Mouse (Mus musculus): ENCODE measurements around the gene Abcc4.

Abcc4 gene

DNA sequence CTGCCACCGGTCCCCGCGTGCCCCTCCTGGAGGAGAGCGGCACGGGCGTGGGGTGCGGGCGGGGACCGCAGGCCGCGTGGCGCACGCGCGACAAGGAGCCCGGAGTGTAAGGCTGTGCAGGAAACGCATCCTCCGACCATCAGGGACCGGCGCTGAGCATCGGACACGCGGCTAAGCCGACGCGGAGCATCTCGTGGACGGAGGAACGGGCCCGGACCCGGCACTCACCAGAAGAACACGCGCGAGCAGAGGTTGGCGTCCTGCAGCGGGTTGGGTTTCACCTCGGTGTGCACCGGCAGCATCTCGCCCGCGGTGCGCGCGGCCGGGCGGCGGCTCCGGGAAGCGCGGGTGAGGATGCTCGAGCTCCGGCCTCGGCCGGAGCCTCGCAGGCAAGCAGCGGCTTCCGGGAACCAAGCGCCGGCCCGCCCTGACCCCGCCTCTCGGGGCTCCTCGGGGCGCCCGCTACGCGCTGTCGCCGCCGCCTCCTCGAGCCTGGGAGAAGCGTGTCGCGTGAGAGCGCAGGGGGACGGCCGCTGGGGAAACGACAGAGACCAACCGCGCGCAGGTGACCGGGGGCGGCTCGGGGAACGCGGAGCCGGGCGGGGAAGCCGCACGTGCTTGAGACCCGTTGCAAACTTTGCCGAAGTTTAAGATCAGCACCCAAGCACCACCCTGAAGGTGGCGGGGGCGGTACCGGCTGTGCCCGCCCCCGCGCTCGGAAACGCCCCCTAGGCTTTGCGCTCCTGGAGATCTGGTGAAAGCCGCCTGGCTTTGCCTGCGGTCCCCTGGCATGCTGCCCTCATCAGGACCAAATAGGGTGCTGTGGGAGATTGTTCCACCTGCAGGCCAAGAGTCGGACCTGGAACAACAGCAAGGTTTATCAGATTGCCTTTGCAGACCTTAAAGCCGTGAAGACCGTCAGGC is at the start of gene Abcc4:
Gene Abcc4 (minus strand): TSS at position 412 of the 924 bp plus-strand sequence.
- DNase-seq (ENCODE audit: low spot score) = peak; percentile 77

GRCm38 (mm10) chr14:118751193-118751753 is 45.3 kb upstream of the Abcc4 start:
- DNase-seq (ENCODE audit: low spot score) = no peak

- DNase-seq (ENCODE audit: low spot score) = peak; percentile 70
Observed at GRCm38 (mm10) chr14:118750505-118751192, 44.6 kb upstream of the Abcc4 start.

GRCm38 (mm10) chr14:118749715-118750114 is 43.7 kb upstream of the Abcc4 start:
- DNase-seq (ENCODE audit: low spot score) = no peak

DNA sequence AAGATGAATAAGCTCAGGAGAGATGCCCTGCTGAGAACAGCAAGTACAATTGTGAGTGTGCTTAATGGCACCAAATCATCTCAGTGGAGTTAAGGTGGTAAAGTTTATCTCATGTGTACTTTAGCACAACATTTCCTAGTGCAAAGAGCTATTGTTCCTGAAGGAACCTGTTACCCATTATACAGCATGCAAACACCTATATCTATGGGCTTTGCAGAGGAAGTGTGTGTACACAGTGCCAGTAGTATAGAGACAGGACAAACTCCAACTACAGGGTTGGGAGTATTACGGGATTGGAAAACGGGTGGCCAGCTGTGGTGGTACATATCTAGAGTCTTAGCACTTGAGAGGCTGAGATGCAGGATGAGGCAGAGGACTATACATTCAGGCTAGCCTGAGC is 43.0 kb upstream of the Abcc4 start:
- no peak for DNase-seq (ENCODE audit: low spot score)

GRCm38 (mm10) chr14:118742862-118743261 is 36.8 kb upstream of the Abcc4 start:
- DNase-seq (ENCODE audit: low spot score) = no peak

GRCm38 (mm10) chr14:118741780-118742179 is 35.8 kb upstream of the Abcc4 start:
- no peak for DNase-seq (ENCODE audit: low spot score)

DNA sequence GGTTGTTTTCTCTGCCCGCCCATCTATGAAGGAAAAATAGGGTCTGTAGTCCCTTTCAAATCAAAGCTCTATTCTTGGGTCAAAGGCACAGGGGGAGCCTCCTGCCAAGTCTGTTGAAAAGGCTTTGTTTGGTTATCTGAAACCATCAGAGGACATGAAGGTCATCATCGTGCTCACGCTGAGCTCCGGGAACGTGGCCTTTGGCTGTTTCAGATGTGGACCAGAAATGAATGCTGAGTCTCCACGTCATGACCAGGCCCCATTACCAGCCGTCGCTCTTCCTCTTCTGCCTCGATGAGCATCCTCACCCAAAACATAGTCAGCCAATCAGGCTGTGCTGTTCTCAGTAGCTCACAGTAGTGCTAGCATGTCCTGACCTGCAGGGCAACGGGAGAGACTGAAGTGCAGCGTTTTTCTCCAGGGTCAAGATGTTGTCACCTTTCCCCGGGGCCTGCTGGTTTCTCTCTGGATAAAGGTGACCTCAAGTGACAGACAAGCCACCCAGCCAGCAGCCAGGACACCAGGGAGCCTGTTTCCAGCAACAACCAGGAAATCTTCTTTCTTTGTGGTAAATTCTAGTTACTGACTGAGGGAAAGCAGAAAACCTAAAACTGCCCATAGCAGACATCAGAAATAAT is 31.4 kb upstream of the Abcc4 start:
- no peak for DNase-seq (ENCODE audit: low spot score)

DNA sequence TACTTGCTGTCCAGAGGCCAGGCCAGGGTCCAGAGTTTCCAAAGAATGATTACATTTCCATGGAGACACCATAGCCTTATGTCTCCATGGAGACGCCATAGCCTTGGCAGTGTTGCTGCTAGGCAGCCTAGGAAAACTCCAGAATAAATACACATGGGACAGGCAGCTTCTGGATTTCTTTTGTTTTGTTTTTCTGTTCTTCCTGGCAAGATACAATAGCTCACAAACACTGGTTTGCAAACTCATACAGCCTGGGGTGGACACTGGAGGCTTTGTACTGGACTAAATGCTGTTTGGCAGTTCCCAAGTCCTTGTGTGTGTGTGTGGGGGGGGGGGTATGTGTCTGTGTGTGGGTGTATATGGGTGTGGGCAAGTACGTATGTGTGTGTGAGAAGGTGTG is 29.1 kb upstream of the Abcc4 start:
- DNase-seq (ENCODE audit: low spot score) = no peak

DNA sequence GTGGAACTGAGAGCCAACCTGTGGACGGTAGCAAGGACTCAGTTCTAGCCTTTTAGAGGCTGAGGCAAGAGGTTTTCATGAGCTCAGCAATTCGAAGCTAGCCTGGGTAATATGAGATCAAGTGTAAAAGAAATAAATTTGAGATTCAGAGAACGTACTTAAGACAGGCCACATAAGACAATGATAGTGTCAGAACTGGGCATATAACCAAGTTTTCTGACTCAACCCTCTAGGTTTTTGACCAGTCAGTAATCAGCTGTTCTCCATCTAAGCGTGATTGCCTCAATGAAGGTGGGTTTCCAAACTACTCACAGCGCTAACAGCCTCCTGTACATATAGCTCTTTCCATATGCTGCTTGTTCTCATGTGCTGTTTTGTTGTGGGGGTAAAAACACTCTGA is 27.1 kb upstream of the Abcc4 start:
- no peak for DNase-seq (ENCODE audit: low spot score)

- DNase-seq (ENCODE audit: low spot score) = no peak
Observed at GRCm38 (mm10) chr14:118730631-118731030, 24.6 kb upstream of the Abcc4 start.

DNA sequence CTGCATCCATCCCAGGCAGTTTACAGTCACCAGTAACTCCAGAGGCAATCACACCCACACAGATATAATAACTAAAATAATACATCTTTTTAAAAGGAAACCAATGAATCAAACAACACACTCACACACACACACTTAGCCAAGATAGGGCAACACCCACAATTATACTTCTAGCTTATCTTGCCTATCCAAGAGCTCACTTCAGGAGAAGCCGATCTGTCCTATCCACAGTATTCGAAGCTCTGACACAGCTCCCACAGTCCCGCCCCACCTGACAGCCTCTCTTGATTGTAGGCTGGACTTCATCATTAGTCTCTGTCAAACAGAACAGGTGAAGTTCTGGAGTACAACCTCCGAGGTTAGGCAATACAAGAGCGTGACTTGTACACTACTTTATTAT is 19.4 kb upstream of the Abcc4 start:
- DNase-seq (ENCODE audit: low spot score) = no peak

- DNase-seq (ENCODE audit: low spot score) = no peak
Observed at GRCm38 (mm10) chr14:118723920-118724693, 18.1 kb upstream of the Abcc4 start.

DNA sequence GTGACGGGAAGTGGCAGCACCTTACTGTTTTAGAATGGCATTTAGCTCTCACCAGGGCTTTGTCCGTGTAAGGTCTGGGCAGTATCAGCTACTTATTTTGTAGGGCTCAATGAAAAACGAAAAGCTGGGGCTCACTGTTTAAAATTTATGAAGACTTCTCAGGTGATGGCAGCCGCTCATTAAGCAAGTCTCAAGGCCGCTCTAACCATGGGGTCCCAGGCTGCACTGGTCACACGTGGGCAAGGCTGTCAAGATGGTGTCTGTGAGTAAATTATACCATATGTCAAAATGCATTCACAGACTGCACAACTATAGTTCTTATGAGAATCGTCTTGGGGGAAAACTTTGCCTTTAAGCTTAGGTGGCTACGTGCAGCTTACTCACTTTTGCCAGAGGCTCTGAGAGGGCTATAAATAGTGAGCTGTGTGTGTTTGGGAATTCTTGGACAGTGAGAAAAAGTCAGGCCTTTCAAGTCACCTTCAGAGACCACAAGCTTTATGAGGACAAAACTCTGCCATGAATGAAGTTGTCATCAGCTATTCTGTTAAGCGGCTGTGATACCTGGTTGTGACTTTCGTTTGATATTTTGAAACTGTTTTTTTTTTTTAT is 13.7 kb upstream of the Abcc4 start:
- no peak for DNase-seq (ENCODE audit: low spot score)

- no peak for DNase-seq (ENCODE audit: low spot score)
Observed at GRCm38 (mm10) chr14:118718576-118718975, 12.6 kb upstream of the Abcc4 start.

DNA sequence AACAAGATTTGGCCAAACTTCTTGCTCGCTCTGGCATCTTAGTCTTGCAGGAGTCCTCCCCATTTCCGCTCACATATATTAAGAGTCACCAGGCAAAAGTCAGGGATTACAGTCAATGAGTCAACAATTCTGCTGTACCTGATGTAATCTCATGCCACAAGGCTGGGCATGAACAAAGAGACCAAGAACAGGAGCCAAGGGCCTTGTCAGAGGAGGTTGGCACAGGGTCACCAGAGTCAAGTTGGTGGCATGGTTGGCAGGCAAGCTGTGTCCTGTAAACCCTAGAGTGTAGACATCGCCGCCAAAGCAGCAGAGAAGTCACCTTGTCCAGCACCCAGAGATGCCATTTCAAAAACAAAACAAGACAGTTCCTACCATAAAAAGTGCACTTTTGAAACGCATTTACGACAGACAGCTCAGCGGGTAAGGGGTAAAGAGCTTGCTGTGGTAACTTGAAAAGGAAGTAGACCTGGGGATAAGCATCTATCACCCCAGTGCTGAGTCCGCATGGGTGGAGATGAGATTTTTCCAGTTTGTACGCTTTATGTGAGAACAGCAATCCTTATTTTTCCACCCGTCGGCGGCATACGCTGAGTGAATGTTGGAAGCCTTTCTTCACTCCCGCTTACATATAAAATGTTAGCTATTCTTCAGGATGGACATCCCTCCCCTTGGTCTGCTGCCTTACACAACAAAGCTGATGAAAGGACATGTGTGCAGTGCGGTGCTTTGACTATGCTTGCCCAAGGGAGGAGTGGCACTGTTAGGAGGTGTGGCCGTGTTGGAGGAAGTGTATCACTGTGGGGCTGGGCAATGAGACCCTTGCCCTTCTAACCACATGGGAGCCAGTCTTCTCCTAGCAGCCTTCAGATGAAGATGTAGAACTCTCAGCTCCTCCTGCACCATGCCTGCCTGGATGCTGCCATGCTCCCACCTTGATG is 10.6 kb upstream of the Abcc4 start:
- DNase-seq (ENCODE audit: low spot score) = no peak

- DNase-seq (ENCODE audit: low spot score) = no peak
Observed at GRCm38 (mm10) chr14:118714720-118715119, 8.7 kb upstream of the Abcc4 start.

DNA sequence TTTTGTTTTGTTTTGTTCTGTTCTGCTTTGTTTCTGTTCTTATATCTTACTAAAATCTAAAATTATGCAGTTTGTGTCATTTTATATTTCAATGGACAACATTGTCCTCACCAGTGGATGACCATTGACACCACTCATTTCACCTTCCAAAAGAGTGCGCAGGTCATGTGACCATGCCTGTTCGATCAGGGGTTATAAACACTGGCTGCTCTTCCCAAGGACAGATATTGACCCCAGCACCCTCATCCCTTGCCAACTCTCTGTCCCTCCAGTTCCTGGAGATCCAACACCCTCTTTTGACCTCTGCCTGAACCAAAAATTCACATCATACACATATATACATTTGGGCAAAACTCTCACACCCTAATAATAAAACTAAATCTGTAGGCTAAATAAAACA is 8.3 kb upstream of the Abcc4 start:
- no peak for DNase-seq (ENCODE audit: low spot score)

DNA sequence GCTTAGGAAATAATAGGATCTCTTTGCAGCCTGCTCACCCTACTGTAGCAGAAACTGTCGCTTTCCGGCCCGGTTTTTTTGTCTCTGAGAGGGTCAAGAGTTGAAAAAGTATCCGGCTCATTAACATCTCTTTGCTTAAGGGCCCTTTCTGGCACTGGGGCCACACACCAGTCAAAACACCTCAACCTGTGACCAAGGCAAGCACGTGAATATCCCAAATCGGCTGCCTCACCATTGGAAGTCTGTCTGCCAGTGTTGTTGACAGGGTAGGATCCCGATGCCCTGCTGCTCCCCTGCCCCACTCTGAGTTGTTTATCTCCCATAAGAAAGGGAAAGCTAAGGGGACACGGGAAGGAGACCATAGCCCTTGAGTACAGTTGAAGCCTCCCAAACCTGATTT is 7.8 kb upstream of the Abcc4 start:
- no peak for DNase-seq (ENCODE audit: low spot score)

DNA sequence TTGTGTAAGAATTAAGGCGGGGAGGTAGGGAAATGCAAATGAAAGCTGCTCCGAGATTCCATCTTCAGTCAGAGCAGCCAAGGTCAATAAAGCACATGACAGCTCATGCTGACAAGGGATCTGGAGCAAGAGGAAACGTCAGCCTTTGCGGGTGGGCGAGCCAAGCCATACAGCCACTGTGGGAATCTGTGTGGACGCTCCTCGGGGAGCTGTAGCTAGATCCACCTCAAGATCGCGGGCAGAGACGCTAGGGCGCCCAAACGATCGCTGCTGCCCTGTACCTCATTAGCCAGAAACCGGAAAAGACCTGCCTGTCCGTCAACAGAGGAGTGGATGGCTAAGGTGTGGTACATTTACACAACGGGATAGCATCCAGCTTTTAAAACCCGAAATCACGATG is 7.4 kb upstream of the Abcc4 start:
- DNase-seq (ENCODE audit: low spot score) = no peak

All from c-Kit-positive CD71-positive TER-119-positive erythroid progenitor cells, embryonic 14.5 days (primary cell).